Mouse (Mus musculus): Measurements from ENCODE around the gene Cyld. TPM values are rescaled to one million over a fixed set of nuclear protein-coding genes. Genes with fewer than 3 reads are reported as not detected.

The Cyld gene
- total and polyA plus RNA-seq, 3 experiments = 7.2 to 7.8 TPM; not detected in 1

GRCm38 (mm10) chr8:88755175-88755791 lies 58.5 kb downstream of the Cyld start:
- DNase-seq (ENCODE audit: low read depth, low spot score) = peak; percentile 93

GRCm38 (mm10) chr8:88761980-88762379 lies 65.2 kb downstream of the Cyld start:
- Histone ChIP-seq H3K4me1 (ENCODE audit: control insufficient read depth in 1 of 2, insufficient read depth in 2 of 2, low read length in 2 of 2) (no peaks in the 10 kb centered on the region), H3K79me2 (ENCODE audit: control insufficient read depth, insufficient read depth, low read length, poor library complexity) (no peaks in the 10 kb centered on the region), H3K9me3 (replicated peaks; ENCODE audit: insufficient read depth, low read length) (no peaks in the 10 kb centered on the region), H3K9ac (ENCODE audit: control insufficient read depth, low read depth, low read length, poor library complexity, severe bottlenecking) (no peak overlapping the region), H3K36me3 (ENCODE audit: control insufficient read depth in 1 of 2, insufficient read depth in 2 of 2, low read length in 2 of 2) (no peaks in the 10 kb centered on the region), H3K27ac (ENCODE audit: control insufficient read depth, low read depth, low read length) (no peak overlapping the region), H3K27me3 (ENCODE audit: control insufficient read depth in 1 of 2, insufficient read depth in 2 of 2, low read length in 2 of 2) (no peaks in the 10 kb centered on the region), H3K4me3 (ENCODE audit: control insufficient read depth in 1 of 2, insufficient read depth in 1 of 2, low read depth in 2 of 2, low read length in 2 of 2) (no peak overlapping the region)
- DNase-seq (ENCODE audit: low read depth, low spot score) = no peak
- no peak for TF ChIP-seq CTCF (IDR thresholded peaks at IDR 0.05 in 2 of 3, conservative IDR thresholded peaks at IDR 0.05 in 1 of 3; ENCODE audit: control insufficient read depth in 1 of 3, insufficient read depth in 1 of 3, low read depth in 2 of 3, low read length in 3 of 3, poor library complexity in 1 of 3, severe bottlenecking in 1 of 3)
- no peak for TF ChIP-seq POLR2A (IDR thresholded peaks at IDR 0.05; ENCODE audit: control insufficient read depth in 1 of 2, insufficient read depth in 1 of 2, low read depth in 1 of 2, low read length in 2 of 2, poor library complexity in 1 of 2)
- TF ChIP-seq MYB (IDR thresholded peaks at IDR 0.05; ENCODE audit: low read depth, low read length) = no peak
- no peak for TF ChIP-seq TAL1 (IDR thresholded peaks at IDR 0.05; ENCODE audit: low read length)
- TF ChIP-seq ZMIZ1 (IDR thresholded peaks at IDR 0.05; ENCODE audit: low read depth, low read length) = no peak
- TF ChIP-seq SIN3A (IDR thresholded peaks at IDR 0.05; ENCODE audit: low read length) = no peak
- no peak for TF ChIP-seq POLR2AphosphoS2 (IDR thresholded peaks at IDR 0.05; ENCODE audit: low read length)
- TF ChIP-seq ZKSCAN1 (IDR thresholded peaks at IDR 0.05; ENCODE audit: low read depth, low read length) = no peak
- TF ChIP-seq ETS1 (IDR thresholded peaks at IDR 0.05; ENCODE audit: low read depth, low read length) = no peak
- TF ChIP-seq KAT2A (conservative IDR thresholded peaks at IDR 0.05; ENCODE audit: low read depth, low read length) = no peak
- TF ChIP-seq ZNF384 (IDR thresholded peaks at IDR 0.05; ENCODE audit: low read depth, low read length) = no peak
- TF ChIP-seq ZC3H11A (IDR thresholded peaks at IDR 0.05; ENCODE audit: low read depth, low read length) = no peak
- TF ChIP-seq E2F4 (IDR thresholded peaks at IDR 0.05; ENCODE audit: borderline replicate concordance, low read depth, low read length) = no peak

More at GRCm38 (mm10) chr8:88755175-88755791, 58.5 kb downstream of the Cyld start:
- Histone ChIP-seq H3K9ac (ENCODE audit: control insufficient read depth, low read depth, low read length, poor library complexity, severe bottlenecking) (no peak overlapping the region), H3K36me3 (ENCODE audit: control insufficient read depth in 1 of 2, insufficient read depth in 2 of 2, low read length in 2 of 2) (no peaks in the 10 kb centered on the region), H3K79me2 (ENCODE audit: control insufficient read depth, insufficient read depth, low read length, poor library complexity) (no peaks in the 10 kb centered on the region), H3K9me3 (replicated peaks; ENCODE audit: insufficient read depth, low read length) (no peaks in the 10 kb centered on the region), H3K27ac (ENCODE audit: control insufficient read depth, low read depth, low read length) (no peak overlapping the region), H3K4me3 (ENCODE audit: control insufficient read depth in 1 of 2, insufficient read depth in 1 of 2, low read depth in 2 of 2, low read length in 2 of 2) (0 out of 4 replicates have a peak overlapping the region, but pooled peaks of 1 of the 2 experiments have one; percentile 5), H3K4me1 (ENCODE audit: control insufficient read depth in 1 of 2, insufficient read depth in 2 of 2, low read length in 2 of 2) (no peaks in the 10 kb centered on the region), H3K27me3 (ENCODE audit: control insufficient read depth in 1 of 2, insufficient read depth in 2 of 2, low read length in 2 of 2) (no peaks in the 10 kb centered on the region)
- TF ChIP-seq MYB (IDR thresholded peaks at IDR 0.05; ENCODE audit: low read depth, low read length) (no peak), USF2 (IDR thresholded peaks at IDR 0.05; ENCODE audit: borderline replicate concordance in 1 of 2, insufficient read depth in 1 of 2, low read depth in 1 of 2, low read length in 2 of 2) (no peak), CTCF (IDR thresholded peaks at IDR 0.05 in 2 of 3, conservative IDR thresholded peaks at IDR 0.05 in 1 of 3; ENCODE audit: control insufficient read depth in 1 of 3, insufficient read depth in 1 of 3, low read depth in 2 of 3, low read length in 3 of 3, poor library complexity in 1 of 3, severe bottlenecking in 1 of 3) (peak; percentile 74 to 85 (median 80)), KAT2A (conservative IDR thresholded peaks at IDR 0.05; ENCODE audit: low read depth, low read length) (no peak), E2F4 (IDR thresholded peaks at IDR 0.05; ENCODE audit: borderline replicate concordance, low read depth, low read length) (no peak), ETS1 (IDR thresholded peaks at IDR 0.05; ENCODE audit: low read depth, low read length) (no peak), NRF1 (IDR thresholded peaks at IDR 0.05; ENCODE audit: insufficient read depth, low read depth, low read length, poor library complexity, severe bottlenecking) (no peak), ZC3H11A (IDR thresholded peaks at IDR 0.05; ENCODE audit: low read depth, low read length) (peak; percentile 88), POLR2AphosphoS2 (IDR thresholded peaks at IDR 0.05; ENCODE audit: low read length) (no peak), SIN3A (IDR thresholded peaks at IDR 0.05; ENCODE audit: low read length) (peak; percentile 71), MYC (IDR thresholded peaks at IDR 0.05; ENCODE audit: low read depth, low read length) (peak; percentile 34; the same call in 1 of the 2 replicates), JUND (IDR thresholded peaks at IDR 0.05; ENCODE audit: low read depth, low read length) (no peak), HCFC1 (IDR thresholded peaks at IDR 0.05; ENCODE audit: low read depth, low read length) (0 out of 2 replicates have a peak, but pooled peaks have one; percentile 15), SMC3 (IDR thresholded peaks at IDR 0.05; ENCODE audit: low read depth, low read length) (peak; percentile 78), GABPA (IDR thresholded peaks at IDR 0.05; ENCODE audit: low read depth, low read length) (no peak), EP300 (IDR thresholded peaks at IDR 0.05; ENCODE audit: low read depth in 1 of 2, low read length in 2 of 2) (no peak), RAD21 (IDR thresholded peaks at IDR 0.05; ENCODE audit: low read depth, low read length) (peak; percentile 88), RCOR1 (IDR thresholded peaks at IDR 0.05; ENCODE audit: low read depth, low read length) (no peak), GATA1 (IDR thresholded peaks at IDR 0.05; ENCODE audit: low read depth, low read length) (no peak), MAZ (IDR thresholded peaks at IDR 0.05; ENCODE audit: low read depth, low read length) (no peak; the same call in 1 of the 2 replicates)

All from MEL (cell line).